Mouse (Mus musculus) lung, adult 2 months (tissue): ENCODE data around the gene Prkaca.

Source experiments
- CTCF ChIP-seq: fragments of 200-500 bp; IDR thresholded peaks from 2 replicates; pipeline ENCODE4 v1.5.1; 2011; ENCODE audit warnings: mild to moderate bottlenecking, low read length, control low read depth; ENCODE audit not compliant: insufficient read depth
- POLR2A ChIP-seq: fragments of 200-500 bp; IDR thresholded peaks from 2 replicates; pipeline ENCODE4 v1.6.1; 2011; ENCODE audit warnings: low read depth, mild to moderate bottlenecking, control low read depth, low read length, borderline replicate concordance; ENCODE audit errors: extremely low read depth

DNA sequence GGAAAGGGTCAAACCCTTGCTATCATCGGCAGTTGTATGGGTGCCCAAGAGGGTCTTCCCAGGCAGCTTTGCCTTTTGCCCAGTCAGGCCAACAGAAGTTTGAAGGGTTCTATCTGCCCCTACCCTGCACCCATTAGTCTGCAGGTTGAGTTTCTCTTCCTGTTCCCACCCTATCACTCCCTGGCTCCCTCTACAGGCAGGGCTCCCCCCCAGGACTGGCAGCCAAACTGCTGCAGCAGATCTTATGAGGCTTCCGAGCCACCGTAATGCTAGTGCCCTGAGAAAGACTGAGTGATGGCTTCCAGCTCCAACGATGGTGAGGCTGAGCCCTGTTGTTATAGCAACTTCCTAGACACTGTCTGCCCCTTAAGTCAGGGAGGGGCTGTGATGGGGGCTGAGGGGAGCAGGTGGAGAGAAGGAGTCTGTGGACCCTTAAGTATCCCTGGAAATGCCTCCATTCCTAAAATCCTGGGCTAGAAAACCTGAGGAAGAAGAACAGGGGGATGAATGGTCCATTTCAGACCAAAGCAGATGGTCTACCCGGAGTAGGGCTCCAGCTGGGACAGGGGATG is 4.1 kb downstream of the Prkaca start:
- no peak for TF ChIP-seq POLR2A
- TF ChIP-seq CTCF, result no peak
